Comparison of ENCODE assay signal across 12 mouse cellular contexts in the genomic region with DNA sequence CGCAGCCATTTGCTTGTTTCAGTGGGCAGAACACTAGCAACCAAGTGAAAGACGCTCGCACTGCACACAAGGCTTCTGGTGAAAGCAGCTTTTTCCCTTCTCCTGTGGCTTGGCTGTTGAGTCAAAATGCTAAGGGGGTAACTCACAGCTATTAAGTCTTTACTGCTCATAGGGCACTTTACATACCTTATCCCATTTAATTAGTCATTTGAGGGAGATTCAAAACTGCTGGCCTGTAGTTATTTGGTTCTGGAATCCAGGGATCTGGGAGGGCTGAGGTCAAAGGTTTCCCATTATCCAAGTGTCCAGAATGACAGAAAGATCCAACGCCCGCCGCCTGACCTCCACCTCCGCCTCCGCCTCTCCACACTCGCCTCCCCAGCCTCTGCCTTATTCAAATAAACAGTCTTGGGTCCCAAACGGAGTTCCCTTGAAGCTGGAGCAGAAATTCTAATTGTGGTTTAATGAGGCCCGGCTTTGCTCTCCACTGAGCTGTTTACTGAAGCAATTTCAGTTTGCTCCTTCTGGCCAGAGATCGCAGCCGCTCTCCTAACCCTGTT.
DNase-seq lines count a peak whose midpoint lies in the region; ATAC-seq lines count a peak whose summit lies in the region.
"Had no signal": no experiment of that assay in that cellular context is flagged by ENCODE, and none has a peak within 500 bp of the region (broad histone marks: within the 10 kb centered on the region; RNA-seq: fewer than 3 reads in every experiment).

No protein-coding gene starts in this region.

- DNase-seq in midbrain, embryonic 10.5 days (ENCODE audit: low spot score) = peak; percentile 65
- DNase-seq in hindlimb bud, embryonic 11.5 days (ENCODE audit: extremely low spot score, low read depth, low spot score) = peak; percentile 68
- DNase-seq in kidney, postnatal 25 days = peak; percentile 52 to 58
- DNase-seq in retina, postnatal 1 day = peak; percentile 39
- DNase-seq in gastrocnemius, postnatal 14 days = no peak
- no peak for DNase-seq in frontal cortex, postnatal 25 days (ENCODE audit: low spot score in 2 of 2)
- DNase-seq: cerebellum, postnatal 36 days had no signal

- WGBS in midbrain, embryonic 10.5 days = 29% methylated on average over 13 of the region's 13 CpGs
- 25% methylated on average over 13 of the region's 13 CpGs for WGBS in midbrain, embryonic 13.5 days

- H3K4me3 ChIP-seq in midbrain, embryonic 10.5 days = no peak overlapping the region
- H3K4me3 ChIP-seq in midbrain, embryonic 13.5 days (replicated peaks) = no peak overlapping the region
- H3K4me3 ChIP-seq: megakaryocyte, embryonic 14.5 days; neural tube, embryonic 13.5 days had no signal

- peak overlapping the region; percentile 14; the same call in 1 of the 2 replicates for H3K27ac ChIP-seq in midbrain, embryonic 10.5 days (replicated peaks)
- H3K27ac ChIP-seq in midbrain, embryonic 13.5 days = no peak overlapping the region
- H3K27ac ChIP-seq: hindbrain, postnatal 0 days; neural tube, embryonic 13.5 days had no signal

- H3K27me3 ChIP-seq in midbrain, embryonic 10.5 days (ENCODE audit: low read depth, poor library complexity, severe bottlenecking) = peaks cover 4% of the 10 kb centered on the region; the same call in 1 of the 2 replicates
- H3K27me3 ChIP-seq in midbrain, embryonic 13.5 days = no peaks in the 10 kb centered on the region

- H3K9me3 ChIP-seq in midbrain, embryonic 10.5 days (replicated peaks) = no peaks in the 10 kb centered on the region
- no peaks in the 10 kb centered on the region for H3K9me3 ChIP-seq in midbrain, embryonic 13.5 days
- H3K9me3 ChIP-seq: megakaryocyte, embryonic 14.5 days; neural tube, embryonic 13.5 days had no signal

- no peaks in the 10 kb centered on the region for H3K36me3 ChIP-seq in midbrain, embryonic 10.5 days
- H3K36me3 ChIP-seq in midbrain, embryonic 13.5 days = no peaks in the 10 kb centered on the region
- H3K36me3 ChIP-seq: neural tube, embryonic 13.5 days had no signal

- H3K4me1 ChIP-seq in midbrain, embryonic 10.5 days = peaks cover 22% of the 10 kb centered on the region
- H3K4me1 ChIP-seq in midbrain, embryonic 13.5 days (replicated peaks) = peaks cover 18% of the 10 kb centered on the region
- H3K4me1 ChIP-seq: megakaryocyte, embryonic 14.5 days had no signal

- intact Hi-C loops in gastrocnemius, postnatal 14 days (cut with DNase I; ENCODE audit: low total_unique reads) = no loop called here

- no peak overlapping the region for H3K4me2 ChIP-seq in midbrain, embryonic 13.5 days (replicated peaks)
- H3K4me2 ChIP-seq: neural tube, embryonic 13.5 days had no signal

- no peak for ATAC-seq in midbrain, embryonic 13.5 days
- ATAC-seq: forebrain, embryonic 14.5 days; hindbrain, postnatal 0 days had no signal

- H3K9ac ChIP-seq in midbrain, embryonic 13.5 days (replicated peaks) = no peak overlapping the region
- H3K9ac ChIP-seq: neural tube, embryonic 13.5 days had no signal

Comparison
In these comparisons a context has a peak if more than half of its experiments do, and no peak if none do; other contexts are left out.
1. DNase-seq: peak in midbrain, embryonic 10.5 days (single experiment), hindlimb bud, embryonic 11.5 days (single experiment), kidney, postnatal 25 days (2 of 2) and retina, postnatal 1 day (single experiment); none in gastrocnemius, postnatal 14 days (single experiment) and frontal cortex, postnatal 25 days (0 of 2).